Mouse (Mus musculus): Measurements from ENCODE around the gene Fbxl12. TPM values are rescaled to one million over a fixed set of nuclear protein-coding genes. Genes with fewer than 3 reads are reported as not detected.

Gene Fbxl12
- polyA plus RNA-seq, 1 experiment from 2014 or later: 10.6 TPM

Other genes starting within 250 kb of the Fbxl12 start
- 14.0 and 15.4 TPM in 2 replicates for gene Zfp26, start 184.6 kb downstream of the Fbxl12 start, polyA plus RNA-seq (2014; fragmentation: Nextera tagmentation; extraction: Ambion mirVana)
- 13.4 and 15.7 TPM in 2 replicates for gene Zfp426, start 152.0 kb downstream of the Fbxl12 start, polyA plus RNA-seq (2014; fragmentation: Nextera tagmentation; extraction: Ambion mirVana)
- gene Zfp266, start 123.3 kb downstream of the Fbxl12 start, polyA plus RNA-seq (2014; fragmentation: Nextera tagmentation; extraction: Ambion mirVana): 43.5 and 48.8 TPM in 2 replicates
- gene Zfp846, start 63.5 kb downstream of the Fbxl12 start, polyA plus RNA-seq (2014; fragmentation: Nextera tagmentation; extraction: Ambion mirVana): 11.0 and 11.8 TPM in 2 replicates
- gene Ubl5, start 1.9 kb downstream of the Fbxl12 start, polyA plus RNA-seq (2014; fragmentation: Nextera tagmentation; extraction: Ambion mirVana): 345 and 375 TPM in 2 replicates
- gene Pin1, start 7.3 kb upstream of the Fbxl12 start, polyA plus RNA-seq (2014; fragmentation: Nextera tagmentation; extraction: Ambion mirVana): 45.5 and 48.5 TPM in 2 replicates
- 0.42 and 1.3 TPM in 2 replicates for gene Olfm2, start 101.6 kb upstream of the Fbxl12 start, polyA plus RNA-seq (2014; fragmentation: Nextera tagmentation; extraction: Ambion mirVana)
- gene Col5a3, start 170.3 kb upstream of the Fbxl12 start, polyA plus RNA-seq (2014; fragmentation: Nextera tagmentation; extraction: Ambion mirVana): 0.12 and 0.20 TPM in 2 replicates
- not detected in 2 replicates for gene Rdh8, start 173.7 kb upstream of the Fbxl12 start, polyA plus RNA-seq (2014; fragmentation: Nextera tagmentation; extraction: Ambion mirVana)
- gene A230050P20Rik, start 223.9 kb upstream of the Fbxl12 start, polyA plus RNA-seq (2014; fragmentation: Nextera tagmentation; extraction: Ambion mirVana): 4.5 and 5.9 TPM in 2 replicates
- gene Angptl6, start 235.0 kb upstream of the Fbxl12 start, polyA plus RNA-seq (2014; fragmentation: Nextera tagmentation; extraction: Ambion mirVana): 1.9 and 2.7 TPM in 2 replicates
- gene Ppan, start 243.4 kb upstream of the Fbxl12 start, polyA plus RNA-seq (2014; fragmentation: Nextera tagmentation; extraction: Ambion mirVana): 28.2 and 30.0 TPM in 2 replicates

Data from heart, embryonic 14.5 days (tissue).